Mouse (Mus musculus) lung, embryonic 14.5 days (tissue): ENCODE data around the gene Gsg1l. TPM values are rescaled to one million over a fixed set of nuclear protein-coding genes. Genes with fewer than 3 reads are reported as not detected.

Experiments
- ATAC-seq: fragments of 200-750 bp; cut with Nextera tagmentation; 2 replicates; pipeline ENCODE4 v1.8.0; 2017; ENCODE audit warnings: mild to moderate bottlenecking, moderate TSS enrichment, moderate library complexity; ENCODE audit not compliant: insufficient read depth
- DNase-seq: peaks from one replicate; pipeline ENCODE4 v3.0.0-alpha.2; 2015
- H3K27ac ChIP-seq: fragments of 300-500 bp; sonication (generic); 2 replicates; pipeline ENCODE4 v1.5.1; 2014; ENCODE audit warnings: low read depth, mild to moderate bottlenecking, moderate library complexity
- H3K27me3 ChIP-seq: fragments of 300-500 bp; sonication (generic); 2 replicates; pipeline ENCODE4 v1.6.1; 2014; ENCODE audit warnings: low read length, control low read depth; ENCODE audit not compliant: insufficient read depth
- H3K36me3 ChIP-seq: fragments of 300-500 bp; sonication (generic); 2 replicates; pipeline ENCODE4 v1.6.1; 2014; ENCODE audit warnings: control low read depth; ENCODE audit not compliant: insufficient read depth
- H3K4me1 ChIP-seq: fragments of 300-500 bp; sonication (generic); 2 replicates; pipeline ENCODE4 v1.6.1; 2014; ENCODE audit warnings: antibody characterized with exemption, control low read depth; ENCODE audit not compliant: insufficient read depth
- H3K4me2 ChIP-seq: fragments of 300-500 bp; sonication (generic); 2 replicates; pipeline ENCODE4 v1.6.1; 2014; ENCODE audit warnings: mild to moderate bottlenecking
- H3K4me3 ChIP-seq: fragments of 300-500 bp; sonication (generic); 2 replicates; pipeline ENCODE4 v1.5.1; 2014; ENCODE audit warnings: low read depth, low read length
- H3K9ac ChIP-seq: fragments of 300-500 bp; sonication (generic); 2 replicates; pipeline ENCODE4 v1.6.1; 2014
- H3K9me3 ChIP-seq: fragments of 300-500 bp; sonication (generic); 2 replicates; pipeline ENCODE4 v1.6.1; 2016; ENCODE audit warnings: low read depth, low read length, control low read depth
- CTCF ChIP-seq: IDR thresholded peaks from 2 replicates; pipeline ENCODE4 v1.5.1; 2016; ENCODE audit warnings: antibody characterized with exemption, low read depth
- WGBS: fragments of 180-500 bp; shearing (Covaris S2); extraction: QIAGEN DNeasy Blood & Tissue Kit; methylation state at CpG from one replicate; pipeline ENCODE4 v1.1.7; 2014; 5-methylcytosine and 5-hydroxymethylcytosine counted together
- polyA plus RNA-seq: library from polyadenylated mRNA; unstranded; fragments of >200 nt; fragmentation: Nextera tagmentation; extraction: Ambion mirVana; gene quantifications from 2 replicates; pipeline ENCODE4 v1.2.1, GENCODE M21; 2014

The Gsg1l gene
- polyA plus RNA-seq, 1 experiment from 2014 or later: 3.3 TPM

DNA sequence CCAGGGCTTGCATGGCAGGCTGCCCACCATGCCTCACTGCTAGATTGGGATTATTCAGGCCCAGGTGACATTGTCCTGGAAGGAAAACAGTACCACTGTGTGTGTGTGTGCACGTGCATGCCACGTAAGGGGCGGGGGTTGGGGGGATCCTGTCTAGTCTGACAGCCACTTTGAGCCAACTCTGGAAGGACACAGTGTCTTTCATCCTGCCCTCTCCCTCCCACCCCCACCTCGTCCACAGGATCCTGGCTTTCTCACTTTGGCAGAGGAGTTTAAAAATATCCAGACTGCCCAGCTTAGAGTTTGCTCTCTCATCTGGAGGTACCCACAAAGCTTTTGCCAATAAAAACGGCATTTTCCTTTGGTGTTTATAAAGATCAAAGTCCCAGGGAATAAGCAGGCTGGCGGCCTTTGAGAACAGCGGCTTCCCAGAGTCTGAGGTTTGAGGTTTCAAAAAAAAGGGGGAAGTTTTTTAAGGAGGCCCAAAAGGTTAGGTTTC, 110.0 kb downstream of the Gsg1l start:
- peak; percentile 50; the same call in 1 of the 2 replicates for ATAC-seq
- H3K4me3 ChIP-seq: no peak overlapping the region
- DNase-seq: no peak
- no peaks in the 10 kb centered on the region for H3K36me3 ChIP-seq
- no peaks in the 10 kb centered on the region for H3K9me3 ChIP-seq
- H3K4me2 ChIP-seq: no peak overlapping the region
- no peaks in the 10 kb centered on the region for H3K4me1 ChIP-seq
- no peak for TF ChIP-seq CTCF
- H3K27ac ChIP-seq: no peak overlapping the region
- no peak overlapping the region for H3K9ac ChIP-seq
- WGBS: 38% methylated on average over 7 of the region's 7 CpGs
- H3K27me3 ChIP-seq: no peaks in the 10 kb centered on the region

- no peak for DNase-seq
- Histone ChIP-seq H3K36me3 (no peaks in the 10 kb centered on the region), H3K4me3 (no peak overlapping the region), H3K4me1 (0 out of 2 replicates have a peak, but pooled peaks cover 2% of the 10 kb centered on the region), H3K4me2 (no peak overlapping the region), H3K27ac (no peak overlapping the region), H3K9ac (no peak overlapping the region), H3K9me3 (no peaks in the 10 kb centered on the region), H3K27me3 (no peaks in the 10 kb centered on the region)
- no peak for ATAC-seq
- 52% methylated on average over 3 of the region's 3 CpGs for WGBS
- TF ChIP-seq CTCF: no peak
Observed at GRCm38 (mm10) chr7:125969076-125969475, 113.1 kb downstream of the Gsg1l start.

- Histone ChIP-seq H3K9ac (no peak overlapping the region), H3K4me3 (no peak overlapping the region), H3K27ac (peak overlapping the region; percentile 42; the same call in 1 of the 2 replicates), H3K4me2 (no peak overlapping the region), H3K36me3 (no peaks in the 10 kb centered on the region), H3K4me1 (0 out of 2 replicates have a peak, but pooled peaks cover 2% of the 10 kb centered on the region), H3K9me3 (no peaks in the 10 kb centered on the region), H3K27me3 (no peaks in the 10 kb centered on the region)
- ATAC-seq (peak; percentile 71), DNase-seq (peak; percentile 61)
- no peak for TF ChIP-seq CTCF
- WGBS: 41% methylated on average over 16 of the region's 16 CpGs
Observed at GRCm38 (mm10) chr7:125966402-125967261, 115.6 kb downstream of the Gsg1l start.

DNA sequence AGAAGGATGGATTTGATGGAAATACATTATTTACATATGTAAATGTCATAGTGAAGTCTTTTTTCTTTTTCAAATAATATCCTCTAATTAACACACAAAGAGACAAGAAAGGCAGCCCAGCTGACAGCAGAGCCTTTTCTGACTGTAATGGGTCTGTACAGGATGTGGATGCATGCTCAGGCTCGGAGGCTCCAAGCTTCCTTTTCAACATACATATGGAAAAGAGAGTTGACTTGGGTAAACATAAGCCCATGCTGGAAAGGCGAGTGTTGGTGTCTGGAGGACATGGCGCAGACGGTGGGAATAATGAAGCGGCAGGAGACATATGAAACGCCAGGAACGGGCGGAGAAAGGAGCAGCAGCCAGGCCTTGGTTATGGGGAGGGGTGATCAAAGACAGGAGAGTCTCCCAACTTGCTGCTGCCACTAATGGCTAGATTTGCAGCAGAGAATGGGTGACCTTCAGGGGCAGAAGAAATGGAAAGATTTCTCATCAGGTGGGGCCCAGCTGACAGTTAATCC, 118.1 kb downstream of the Gsg1l start:
- no peak overlapping the region for H3K4me2 ChIP-seq
- H3K9ac ChIP-seq: no peak overlapping the region
- no peaks in the 10 kb centered on the region for H3K36me3 ChIP-seq
- H3K4me1 ChIP-seq: 0 out of 2 replicates have a peak, but pooled peaks cover 2% of the 10 kb centered on the region
- no peaks in the 10 kb centered on the region for H3K9me3 ChIP-seq
- H3K4me3 ChIP-seq: no peak overlapping the region
- TF ChIP-seq CTCF: no peak
- ATAC-seq (no peak), DNase-seq (peak; percentile 18)
- 31% methylated on average over 8 of the region's 8 CpGs for WGBS
- H3K27ac ChIP-seq: no peak overlapping the region
- H3K27me3 ChIP-seq: no peaks in the 10 kb centered on the region

GRCm38 (mm10) chr7:125959294-125960048, 122.7 kb downstream of the Gsg1l start:
- Histone ChIP-seq H3K4me1 (no peaks in the 10 kb centered on the region), H3K9me3 (no peaks in the 10 kb centered on the region), H3K36me3 (no peaks in the 10 kb centered on the region), H3K27me3 (no peaks in the 10 kb centered on the region), H3K27ac (no peak overlapping the region), H3K9ac (no peak overlapping the region), H3K4me2 (no peak overlapping the region), H3K4me3 (no peak overlapping the region)
- no peak for TF ChIP-seq CTCF
- ATAC-seq (no peak), DNase-seq (no peak)
- 45% methylated on average over 18 of the region's 18 CpGs for WGBS

- H3K9me3 ChIP-seq: no peaks in the 10 kb centered on the region
- no peak overlapping the region for H3K4me3 ChIP-seq
- no peak for DNase-seq
- TF ChIP-seq CTCF: no peak
- H3K36me3 ChIP-seq: no peaks in the 10 kb centered on the region
- no peak overlapping the region for H3K9ac ChIP-seq
- H3K27me3 ChIP-seq: no peaks in the 10 kb centered on the region
- 82% methylated on average over 5 of the region's 5 CpGs for whole genome bisulfite sequencing
- H3K27ac ChIP-seq: no peak overlapping the region
- H3K4me1 ChIP-seq: no peaks in the 10 kb centered on the region
- ATAC-seq: no peak
- no peak overlapping the region for H3K4me2 ChIP-seq
Observed at GRCm38 (mm10) chr7:125958856-125959255, 123.4 kb downstream of the Gsg1l start.

GRCm38 (mm10) chr7:125954994-125955393, 127.2 kb downstream of the Gsg1l start:
- DNase-seq (no peak), ATAC-seq (no peak)
- WGBS: 65% methylated on average over 5 of the region's 5 CpGs
- TF ChIP-seq CTCF: no peak
- no peak overlapping the region for H3K27ac ChIP-seq
- no peak overlapping the region for H3K4me3 ChIP-seq
- no peaks in the 10 kb centered on the region for H3K36me3 ChIP-seq
- no peak overlapping the region for H3K4me2 ChIP-seq
- no peaks in the 10 kb centered on the region for H3K4me1 ChIP-seq
- H3K27me3 ChIP-seq: no peaks in the 10 kb centered on the region
- H3K9me3 ChIP-seq: no peaks in the 10 kb centered on the region
- H3K9ac ChIP-seq: no peak overlapping the region
